Mouse (Mus musculus) Muller cell, postnatal 12 days (primary cell): ENCODE measurements at regions not wholly inside any gene's neighbourhood (a gene's known extent, or its start where the extent isn't known, plus 50 kb on each side); places are given as distances from the start of the nearest gene placed in this dataset.
A peak's percentile ranks its signal among the peaks of the same experiment; 100 is the strongest.

Source experiments
- DNase-seq: peaks from one replicate; pipeline ENCODE4 v3.0.0-alpha.2; 2015; ENCODE audit errors: inconsistent ontology term

- peak; percentile 4 for DNase-seq
These were observed 104.4 kb upstream of the Glra1 start for GRCm38 (mm10) chr11:55712350-55712749.

GRCm38 (mm10) chr11:55707467-55707866 lies 99.5 kb upstream of the Glra1 start:
- DNase-seq: no peak

GRCm38 (mm10) chr11:55701921-55702320 lies 93.9 kb upstream of the Glra1 start:
- DNase-seq: no peak

GRCm38 (mm10) chr11:55685031-55685519 lies 77.1 kb upstream of the Glra1 start:
- no peak for DNase-seq

GRCm38 (mm10) chr11:55682351-55682961 lies 74.5 kb upstream of the Glra1 start:
- peak; percentile 2 for DNase-seq

GRCm38 (mm10) chr11:55681226-55681980 lies 73.4 kb upstream of the Glra1 start:
- no peak for DNase-seq

- no peak for DNase-seq
These were observed 55.1 kb upstream of the Glra1 start for GRCm38 (mm10) chr11:55663108-55663507.

- no peak for DNase-seq
These were observed 54.3 kb upstream of the Glra1 start for GRCm38 (mm10) chr11:55662283-55662682.
